Mouse (Mus musculus): ENCODE results near the gene Epc2. TPM values are rescaled to one million over a fixed set of nuclear protein-coding genes. Genes with fewer than 3 reads are reported as not detected.
"Not testable (repeated sequence)": the region's sequence is repeated elsewhere in the genome, so short reads cannot be mapped to it uniquely, and the experiment has no call there.

Gene Epc2
- polyA plus RNA-seq, 1 experiment from 2014 or later: 5.9 TPM

DNA sequence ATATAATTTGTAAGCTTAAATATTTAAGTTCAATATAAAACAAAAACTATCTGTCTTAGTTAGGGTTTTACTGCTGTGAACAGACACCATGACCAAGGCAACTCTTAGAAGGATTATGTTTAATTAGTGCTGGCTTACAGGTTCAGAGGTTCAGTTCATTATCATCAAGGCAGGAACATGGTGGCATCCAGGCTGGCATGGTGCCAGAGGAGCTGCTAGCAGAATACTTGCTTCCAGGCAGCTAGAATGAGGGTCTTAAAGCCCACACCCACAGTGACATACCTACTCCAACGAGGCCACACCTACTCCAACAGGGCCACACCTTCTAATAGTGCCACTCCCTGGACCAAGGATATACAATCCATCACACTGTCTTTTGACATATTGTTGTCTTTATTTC lies 53.9 kb downstream of the Epc2 start:
- not testable (repeated sequence) for H3K27ac ChIP-seq (ENCODE audit: low read length); H3K4me1 ChIP-seq (replicated peaks; ENCODE audit: control insufficient read depth, insufficient read depth, low read length); H3K9me3 ChIP-seq (ENCODE audit: control insufficient read depth, low read length); H3K4me3 ChIP-seq (ENCODE audit: low read length); H3K9ac ChIP-seq (ENCODE audit: low read length); H3K36me3 ChIP-seq (ENCODE audit: control insufficient read depth, insufficient read depth, low read length); H3K4me2 ChIP-seq (ENCODE audit: low read depth, low read length); ATAC-seq (ENCODE audit: low read depth); H3K27me3 ChIP-seq (ENCODE audit: control insufficient read depth, insufficient read depth, low read depth, low read length)
- 59% methylated on average over 1 of the region's 1 CpGs for WGBS

DNA sequence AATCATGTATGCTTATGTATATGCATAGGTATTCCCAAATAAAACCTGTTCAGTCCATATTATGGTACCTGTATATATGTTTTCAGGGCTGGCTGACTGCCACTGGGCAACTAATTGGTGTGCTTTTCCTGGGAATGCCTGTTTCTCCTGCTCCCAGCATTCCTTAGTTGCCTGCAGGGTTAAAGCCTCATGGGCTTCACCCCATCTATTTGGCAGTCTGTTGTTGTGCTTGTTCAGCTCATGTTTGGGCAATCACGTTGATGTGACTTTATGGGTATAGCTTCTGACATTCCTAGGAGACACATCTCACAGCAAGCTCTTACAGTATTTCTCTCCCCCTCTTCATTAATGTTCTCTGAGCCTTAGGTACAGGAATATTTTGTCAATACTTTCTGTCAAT lies 59.5 kb downstream of the Epc2 start:
- H3K4me1 ChIP-seq (replicated peaks; ENCODE audit: control insufficient read depth, insufficient read depth, low read length): no peaks in the 10 kb centered on the region
- no peak for ATAC-seq (ENCODE audit: low read depth)
- no peak overlapping the region for H3K27ac ChIP-seq (ENCODE audit: low read length)
- no peaks in the 10 kb centered on the region for H3K9me3 ChIP-seq (ENCODE audit: control insufficient read depth, low read length)
- H3K4me2 ChIP-seq (ENCODE audit: low read depth, low read length): no peak overlapping the region
- H3K9ac ChIP-seq (ENCODE audit: low read length): no peak overlapping the region
- H3K36me3 ChIP-seq (ENCODE audit: control insufficient read depth, insufficient read depth, low read length): no peaks in the 10 kb centered on the region
- H3K4me3 ChIP-seq (ENCODE audit: low read length): no peak overlapping the region
- H3K27me3 ChIP-seq (ENCODE audit: control insufficient read depth, insufficient read depth, low read depth, low read length): no peaks in the 10 kb centered on the region
- 53% methylated on average over 1 of the region's 1 CpGs for WGBS

DNA sequence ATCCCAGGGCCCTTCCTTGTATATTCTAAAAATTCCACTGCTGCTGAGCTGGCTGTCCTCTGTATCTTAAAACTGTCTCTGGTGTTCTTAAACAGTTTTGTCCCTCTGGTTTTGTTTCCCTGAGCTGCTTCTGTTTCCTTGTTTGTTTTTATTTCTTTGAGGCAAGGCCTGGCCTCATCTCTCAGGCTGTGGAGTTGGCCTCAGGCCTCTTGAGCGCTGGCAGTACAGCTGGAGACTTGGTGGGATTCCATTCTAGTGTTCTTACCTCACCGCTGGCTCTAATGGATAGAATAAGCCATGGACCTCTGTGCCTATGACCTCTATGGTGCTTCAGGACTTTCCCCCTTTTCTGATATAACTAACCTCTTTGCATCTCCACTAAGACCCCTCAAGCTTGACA lies 64.7 kb downstream of the Epc2 start:
- Histone ChIP-seq H3K4me3 (ENCODE audit: low read length) (no peak overlapping the region), H3K4me2 (ENCODE audit: low read depth, low read length) (no peak overlapping the region), H3K27ac (ENCODE audit: low read length) (no peak overlapping the region), H3K27me3 (ENCODE audit: control insufficient read depth, insufficient read depth, low read depth, low read length) (no peaks in the 10 kb centered on the region), H3K4me1 (replicated peaks; ENCODE audit: control insufficient read depth, insufficient read depth, low read length) (no peaks in the 10 kb centered on the region), H3K9ac (ENCODE audit: low read length) (no peak overlapping the region), H3K9me3 (ENCODE audit: control insufficient read depth, low read length) (no peaks in the 10 kb centered on the region), H3K36me3 (ENCODE audit: control insufficient read depth, insufficient read depth, low read length) (no peaks in the 10 kb centered on the region)
- WGBS: 58% methylated on average over 2 of the region's 2 CpGs
- ATAC-seq (ENCODE audit: low read depth): no peak

DNA sequence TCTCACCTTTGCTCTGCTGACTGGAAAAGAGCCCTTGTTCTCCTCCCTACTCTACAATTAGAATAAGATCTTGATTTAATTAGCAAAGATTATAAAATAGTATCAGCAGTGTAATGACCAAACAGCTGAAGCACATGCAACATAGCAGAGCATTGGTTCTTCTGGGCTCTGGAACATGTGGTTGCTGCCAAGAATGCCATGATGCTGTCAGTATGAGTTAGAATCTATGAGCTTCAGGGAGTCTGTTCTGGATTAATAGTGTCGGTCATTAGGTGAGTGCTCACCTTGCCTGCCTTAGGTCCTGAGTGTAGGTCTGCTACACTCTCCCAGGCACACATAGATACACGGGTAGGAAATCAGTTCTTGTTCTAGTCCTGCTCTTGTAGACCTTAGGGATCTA lies 69.1 kb downstream of the Epc2 start:
- Histone ChIP-seq H3K9ac (ENCODE audit: low read length) (no peak overlapping the region), H3K36me3 (ENCODE audit: control insufficient read depth, insufficient read depth, low read length) (no peaks in the 10 kb centered on the region), H3K27me3 (ENCODE audit: control insufficient read depth, insufficient read depth, low read depth, low read length) (no peaks in the 10 kb centered on the region), H3K27ac (ENCODE audit: low read length) (no peak overlapping the region), H3K9me3 (ENCODE audit: control insufficient read depth, low read length) (no peaks in the 10 kb centered on the region), H3K4me3 (ENCODE audit: low read length) (no peak overlapping the region), H3K4me2 (ENCODE audit: low read depth, low read length) (no peak overlapping the region), H3K4me1 (replicated peaks; ENCODE audit: control insufficient read depth, insufficient read depth, low read length) (no peaks in the 10 kb centered on the region)
- 86% methylated on average over 2 of the region's 2 CpGs for WGBS
- ATAC-seq (ENCODE audit: low read depth): no peak

DNA sequence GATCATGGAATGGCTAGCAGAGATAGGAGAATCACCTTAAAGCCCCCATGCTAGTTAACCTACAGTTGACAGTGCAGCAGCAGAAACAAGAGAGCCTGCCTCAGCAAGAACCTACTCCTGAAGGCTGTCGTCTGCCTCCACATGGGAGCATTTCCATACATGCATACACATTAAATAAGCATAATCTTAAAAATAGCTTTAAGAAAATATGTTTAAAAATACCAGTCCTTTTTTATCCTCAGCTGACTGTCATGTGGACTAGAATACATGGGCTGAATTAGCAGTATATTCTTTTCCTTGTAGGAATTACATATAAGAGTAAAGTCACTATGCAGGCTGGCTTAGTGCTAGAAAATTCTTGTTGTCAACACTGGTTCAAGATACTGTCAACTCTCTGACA lies 69.7 kb downstream of the Epc2 start:
- Histone ChIP-seq H3K36me3 (ENCODE audit: control insufficient read depth, insufficient read depth, low read length) (no peaks in the 10 kb centered on the region), H3K4me3 (ENCODE audit: low read length) (no peak overlapping the region), H3K9me3 (ENCODE audit: control insufficient read depth, low read length) (no peaks in the 10 kb centered on the region), H3K9ac (ENCODE audit: low read length) (no peak overlapping the region), H3K27me3 (ENCODE audit: control insufficient read depth, insufficient read depth, low read depth, low read length) (no peaks in the 10 kb centered on the region), H3K27ac (ENCODE audit: low read length) (no peak overlapping the region), H3K4me2 (ENCODE audit: low read depth, low read length) (no peak overlapping the region), H3K4me1 (replicated peaks; ENCODE audit: control insufficient read depth, insufficient read depth, low read length) (no peaks in the 10 kb centered on the region)
- WGBS: 83% methylated on average over 1 of the region's 1 CpGs
- ATAC-seq (ENCODE audit: low read depth): no peak

DNA sequence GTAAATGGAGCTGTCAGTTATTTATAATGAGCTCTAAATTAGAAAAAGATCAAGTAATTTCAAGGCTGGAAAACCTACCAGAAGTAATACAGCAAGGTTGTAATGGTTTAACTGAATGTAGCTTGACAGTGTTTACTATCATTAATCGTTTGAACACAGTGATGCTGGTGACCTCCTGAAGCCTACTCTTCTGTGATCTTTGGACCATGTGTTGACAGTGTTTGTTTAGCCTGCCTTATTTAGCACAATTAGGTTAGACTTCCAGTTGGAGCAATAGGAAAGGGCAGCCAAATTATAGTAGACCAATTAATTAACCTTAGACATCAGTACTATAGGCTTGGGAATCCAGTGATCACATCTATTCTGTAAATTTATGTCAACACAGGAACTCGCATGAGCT lies 70.3 kb downstream of the Epc2 start:
- no peaks in the 10 kb centered on the region for H3K4me1 ChIP-seq (replicated peaks; ENCODE audit: control insufficient read depth, insufficient read depth, low read length)
- no peak overlapping the region for H3K4me2 ChIP-seq (ENCODE audit: low read depth, low read length)
- H3K4me3 ChIP-seq (ENCODE audit: low read length): no peak overlapping the region
- no peak for ATAC-seq (ENCODE audit: low read depth)
- no peak overlapping the region for H3K27ac ChIP-seq (ENCODE audit: low read length)
- no peaks in the 10 kb centered on the region for H3K36me3 ChIP-seq (ENCODE audit: control insufficient read depth, insufficient read depth, low read length)
- WGBS: 61% methylated on average over 2 of the region's 2 CpGs
- no peak overlapping the region for H3K9ac ChIP-seq (ENCODE audit: low read length)
- no peaks in the 10 kb centered on the region for H3K27me3 ChIP-seq (ENCODE audit: control insufficient read depth, insufficient read depth, low read depth, low read length)
- H3K9me3 ChIP-seq (ENCODE audit: control insufficient read depth, low read length): no peaks in the 10 kb centered on the region

DNA sequence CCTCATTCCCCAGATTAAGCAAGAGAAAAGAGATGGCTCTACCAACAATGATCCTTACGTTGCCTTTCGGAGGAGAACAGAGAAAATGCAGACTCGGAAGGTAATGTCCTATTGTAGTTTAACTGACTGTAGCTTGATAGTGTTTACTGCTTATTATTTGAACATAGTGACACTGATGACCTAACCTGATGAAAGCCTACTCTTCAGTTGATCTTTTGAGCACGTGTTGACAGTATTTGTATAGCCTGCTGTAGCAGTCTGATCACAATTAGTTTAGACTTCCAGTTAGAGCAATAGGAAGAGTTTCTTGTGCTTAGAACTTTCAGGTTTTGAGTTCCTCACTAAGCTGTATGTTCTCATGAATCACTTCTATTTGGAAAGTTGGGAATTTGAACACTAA lies 71.3 kb downstream of the Epc2 start:
- H3K4me1 ChIP-seq (replicated peaks; ENCODE audit: control insufficient read depth, insufficient read depth, low read length): no peaks in the 10 kb centered on the region
- ATAC-seq (ENCODE audit: low read depth): no peak
- WGBS: 77% methylated on average over 4 of the region's 4 CpGs
- H3K4me3 ChIP-seq (ENCODE audit: low read length): no peak overlapping the region
- H3K36me3 ChIP-seq (ENCODE audit: control insufficient read depth, insufficient read depth, low read length): no peaks in the 10 kb centered on the region
- H3K27me3 ChIP-seq (ENCODE audit: control insufficient read depth, insufficient read depth, low read depth, low read length): no peaks in the 10 kb centered on the region
- no peaks in the 10 kb centered on the region for H3K9me3 ChIP-seq (ENCODE audit: control insufficient read depth, low read length)
- no peak overlapping the region for H3K4me2 ChIP-seq (ENCODE audit: low read depth, low read length)
- no peak overlapping the region for H3K9ac ChIP-seq (ENCODE audit: low read length)
- no peak overlapping the region for H3K27ac ChIP-seq (ENCODE audit: low read length)

DNA sequence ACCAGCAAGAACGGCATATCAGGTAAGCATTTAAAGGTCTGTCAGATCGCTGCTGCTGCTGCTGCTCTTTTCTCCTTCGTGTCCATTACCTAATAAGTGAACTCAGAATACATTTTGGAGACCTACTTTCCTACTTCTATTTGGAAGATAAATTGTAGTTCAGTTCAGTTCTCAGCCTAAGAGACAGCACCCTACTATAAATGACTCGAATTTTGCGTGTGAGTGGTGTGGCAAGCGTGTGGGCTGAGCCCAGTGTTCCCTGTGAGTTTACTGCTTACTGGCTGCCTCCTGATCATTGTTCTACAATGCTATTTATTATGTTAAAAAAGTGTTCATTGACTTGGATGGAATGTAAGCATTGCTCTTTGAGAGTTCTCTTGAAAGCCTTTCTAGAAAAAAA lies 85.9 kb downstream of the Epc2 start:
- H3K4me2 ChIP-seq (ENCODE audit: low read depth, low read length): no peak overlapping the region
- no peak overlapping the region for H3K27ac ChIP-seq (ENCODE audit: low read length)
- WGBS: 93% methylated on average over 6 of the region's 6 CpGs
- ATAC-seq (ENCODE audit: low read depth): no peak
- no peaks in the 10 kb centered on the region for H3K9me3 ChIP-seq (ENCODE audit: control insufficient read depth, low read length)
- peaks cover 5% of the 10 kb centered on the region; the same call in 1 of the 2 replicates for H3K4me1 ChIP-seq (replicated peaks; ENCODE audit: control insufficient read depth, insufficient read depth, low read length)
- H3K36me3 ChIP-seq (ENCODE audit: control insufficient read depth, insufficient read depth, low read length): peaks cover 3% of the 10 kb centered on the region; the same call in 1 of the 2 replicates
- H3K27me3 ChIP-seq (ENCODE audit: control insufficient read depth, insufficient read depth, low read depth, low read length): no peaks in the 10 kb centered on the region
- no peak overlapping the region for H3K9ac ChIP-seq (ENCODE audit: low read length)
- no peak overlapping the region for H3K4me3 ChIP-seq (ENCODE audit: low read length)

DNA sequence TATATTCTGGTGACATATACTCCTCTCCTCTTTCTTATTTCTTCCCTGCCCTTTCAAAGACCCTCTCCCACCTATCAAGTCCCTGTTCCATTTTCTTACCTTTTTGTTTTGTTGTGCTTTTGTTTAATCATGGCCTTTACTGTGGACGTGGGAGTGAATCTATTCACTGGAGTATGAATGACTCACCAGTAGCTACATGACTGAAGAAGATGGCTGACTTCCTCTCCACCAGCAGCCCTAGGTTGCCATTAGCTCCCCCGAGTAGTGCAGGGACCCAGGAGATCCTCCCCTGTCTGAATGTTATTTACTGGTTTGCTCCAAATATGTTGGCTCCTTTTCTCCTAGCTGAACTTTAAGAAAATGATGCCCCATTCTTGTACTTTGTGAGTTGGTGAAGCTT lies 86.8 kb downstream of the Epc2 start:
- no peak overlapping the region for H3K4me3 ChIP-seq (ENCODE audit: low read length)
- 77% methylated on average over 2 of the region's 2 CpGs for WGBS

DNA sequence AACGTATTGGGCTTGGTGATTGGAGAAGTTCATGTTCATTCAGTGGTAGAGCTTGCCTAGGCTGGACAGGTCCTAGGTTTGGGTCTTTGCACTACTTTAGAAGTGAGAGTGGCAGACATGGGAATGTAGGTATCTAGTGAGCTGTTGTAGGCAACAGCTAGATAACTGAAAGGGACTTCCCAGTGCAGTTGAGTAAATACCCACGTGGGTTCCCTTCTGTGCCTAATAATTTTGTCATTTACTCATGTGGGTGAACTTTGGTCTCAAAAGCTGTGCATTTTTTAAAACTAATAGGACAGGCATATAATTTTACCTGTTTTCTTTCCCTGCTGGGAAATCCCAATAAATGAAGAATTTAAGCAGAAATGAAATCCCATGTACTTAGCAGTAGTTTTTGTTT lies 88.5 kb downstream of the Epc2 start:
- WGBS: 74% methylated on average over 2 of the region's 2 CpGs

More for the DNA sequence above, 86.8 kb downstream of the Epc2 start:
- Histone ChIP-seq H3K9me3 (ENCODE audit: control insufficient read depth, low read length) (no peaks in the 10 kb centered on the region), H3K27me3 (ENCODE audit: control insufficient read depth, insufficient read depth, low read depth, low read length) (no peaks in the 10 kb centered on the region), H3K27ac (ENCODE audit: low read length) (no peak overlapping the region), H3K36me3 (ENCODE audit: control insufficient read depth, insufficient read depth, low read length) (peaks cover 3% of the 10 kb centered on the region; the same call in 1 of the 2 replicates), H3K9ac (ENCODE audit: low read length) (no peak overlapping the region), H3K4me2 (ENCODE audit: low read depth, low read length) (no peak overlapping the region), H3K4me1 (replicated peaks; ENCODE audit: control insufficient read depth, insufficient read depth, low read length) (peaks cover 5% of the 10 kb centered on the region; the same call in 1 of the 2 replicates)
- ATAC-seq (ENCODE audit: low read depth): no peak

More for the DNA sequence above, 88.5 kb downstream of the Epc2 start:
- ATAC-seq (ENCODE audit: low read depth): no peak
- Histone ChIP-seq H3K4me3 (ENCODE audit: low read length) (no peak overlapping the region), H3K4me1 (replicated peaks; ENCODE audit: control insufficient read depth, insufficient read depth, low read length) (peaks cover 5% of the 10 kb centered on the region; the same call in 1 of the 2 replicates), H3K27ac (ENCODE audit: low read length) (no peak overlapping the region), H3K27me3 (ENCODE audit: control insufficient read depth, insufficient read depth, low read depth, low read length) (no peaks in the 10 kb centered on the region), H3K4me2 (ENCODE audit: low read depth, low read length) (no peak overlapping the region), H3K36me3 (ENCODE audit: control insufficient read depth, insufficient read depth, low read length) (peaks cover 3% of the 10 kb centered on the region; the same call in 1 of the 2 replicates), H3K9me3 (ENCODE audit: control insufficient read depth, low read length) (no peaks in the 10 kb centered on the region), H3K9ac (ENCODE audit: low read length) (no peak overlapping the region)

Measured in lung, embryonic 16.5 days (tissue).